Comparison of ENCODE assay signal across 21 mouse cellular contexts in genomic region chr6:137024541-137024940, GRCm38 (mm10).
DNase-seq lines count a peak whose midpoint lies in the region; ATAC-seq and TF ChIP-seq lines count a peak whose summit lies in the region.
"Had no signal": no experiment of that assay in that cellular context is flagged by ENCODE, and none has a peak within 500 bp of the region (broad histone marks: within the 10 kb centered on the region; RNA-seq: fewer than 3 reads in every experiment).

No protein-coding gene starts in this region.

- H3K27me3 ChIP-seq in lung, embryonic 14.5 days (ENCODE audit: insufficient read depth, low read length), result no peaks in the 10 kb centered on the region
- H3K27me3 ChIP-seq in lung, postnatal 0 days (replicated peaks; ENCODE audit: insufficient read depth, low read length), result no peaks in the 10 kb centered on the region
- no peaks in the 10 kb centered on the region for H3K27me3 ChIP-seq in intestine, embryonic 16.5 days (replicated peaks; ENCODE audit: control insufficient read depth, insufficient read depth, low read length)
- H3K27me3 ChIP-seq: embryonic facial prominence, embryonic 12.5 days; Patski had no signal

- no peak overlapping the region for H3K4me2 ChIP-seq in lung, embryonic 14.5 days
- H3K4me2 ChIP-seq in lung, postnatal 0 days (replicated peaks; ENCODE audit: low read depth, low read length), result no peak overlapping the region
- H3K4me2 ChIP-seq in intestine, embryonic 16.5 days (ENCODE audit: low read depth, low read length), result no peak overlapping the region
- H3K4me2 ChIP-seq: embryonic facial prominence, embryonic 12.5 days had no signal

- 53% methylated on average over 2 of the region's 2 CpGs for WGBS in lung, embryonic 14.5 days
- WGBS in lung, postnatal 0 days, result 49% methylated on average over 2 of the region's 2 CpGs
- 60% methylated on average over 2 of the region's 2 CpGs for WGBS in intestine, embryonic 16.5 days

- H3K4me1 ChIP-seq in lung, embryonic 14.5 days (ENCODE audit: insufficient read depth), result no peaks in the 10 kb centered on the region
- H3K4me1 ChIP-seq in lung, postnatal 0 days (ENCODE audit: insufficient read depth, low read depth, low read length), result no peaks in the 10 kb centered on the region
- peaks cover 5% of the 10 kb centered on the region for H3K4me1 ChIP-seq in intestine, embryonic 16.5 days (ENCODE audit: control insufficient read depth, insufficient read depth, low read length)
- H3K4me1 ChIP-seq: embryonic facial prominence, embryonic 10.5 days; embryonic facial prominence, embryonic 12.5 days had no signal

- no peaks in the 10 kb centered on the region for H3K9me3 ChIP-seq in lung, embryonic 14.5 days (ENCODE audit: low read depth, low read length)
- H3K9me3 ChIP-seq in lung, postnatal 0 days (ENCODE audit: low read length), result no peaks in the 10 kb centered on the region
- no peaks in the 10 kb centered on the region for H3K9me3 ChIP-seq in intestine, embryonic 16.5 days (ENCODE audit: control insufficient read depth, low read length)
- H3K9me3 ChIP-seq: embryonic facial prominence, embryonic 10.5 days; embryonic facial prominence, embryonic 12.5 days had no signal

- no peak overlapping the region for H3K9ac ChIP-seq in lung, embryonic 14.5 days
- H3K9ac ChIP-seq in lung, postnatal 0 days (replicated peaks; ENCODE audit: low read depth), result no peak overlapping the region
- no peak overlapping the region for H3K9ac ChIP-seq in intestine, embryonic 16.5 days (ENCODE audit: low read depth, low read length)
- H3K9ac ChIP-seq: embryonic facial prominence, embryonic 12.5 days had no signal

- no peak for ATAC-seq in lung, embryonic 14.5 days (ENCODE audit: insufficient read depth)
- ATAC-seq in lung, postnatal 0 days, result no peak
- peak; percentile 69; the same call in 1 of the 2 replicates for ATAC-seq in intestine, embryonic 16.5 days
- ATAC-seq: activated CD4-positive, CD25-positive, alpha-beta regulatory T cell, adult 4 months; CD4-positive, CD25-positive, alpha-beta regulatory T cell, adult 4 months; forebrain, embryonic 14.5 days; forebrain, embryonic 16.5 days had no signal

- no peak overlapping the region for H3K4me3 ChIP-seq in lung, embryonic 14.5 days (ENCODE audit: low read depth, low read length)
- H3K4me3 ChIP-seq in lung, postnatal 0 days (ENCODE audit: low read depth, low read length), result no peak overlapping the region
- H3K4me3 ChIP-seq in intestine, embryonic 16.5 days (ENCODE audit: low read length), result no peak overlapping the region
- H3K4me3 ChIP-seq: embryonic facial prominence, embryonic 10.5 days; embryonic facial prominence, embryonic 12.5 days had no signal

- TF ChIP-seq CTCF in lung, embryonic 14.5 days (IDR thresholded peaks at IDR 0.05; ENCODE audit: low read depth), result no peak
- no peak for TF ChIP-seq CTCF in lung, postnatal 0 days (IDR thresholded peaks at IDR 0.05)

- TF ChIP-seq EP300 in lung, postnatal 0 days (IDR thresholded peaks at IDR 0.05), result no peak

- DNase-seq in heart, adult 11 months, result peak; percentile 49
- no peak for DNase-seq in heart, adult 8-10 months (ENCODE audit: low spot score)
- DNase-seq in lung, embryonic 14.5 days, result peak; percentile 11
- DNase-seq in lung, postnatal 0 days (ENCODE audit: low spot score), result no peak
- DNase-seq: adrenal gland, adult 8-10 months; adrenal gland, postnatal 14 days; B cell, adult 2 months; cerebellum, adult 11-12 months; cerebellum, adult 2 months; cerebellum, adult 9-10 months; cerebellum, postnatal 10 days; cerebellum, postnatal 25 days had no signal

- no peaks in the 10 kb centered on the region for H3K36me3 ChIP-seq in lung, embryonic 14.5 days (ENCODE audit: insufficient read depth)
- no peaks in the 10 kb centered on the region for H3K36me3 ChIP-seq in lung, postnatal 0 days (ENCODE audit: insufficient read depth, low read length)
- no peaks in the 10 kb centered on the region for H3K36me3 ChIP-seq in intestine, embryonic 16.5 days (ENCODE audit: control insufficient read depth, insufficient read depth, low read length)
- H3K36me3 ChIP-seq: embryonic facial prominence, embryonic 10.5 days; embryonic facial prominence, embryonic 12.5 days; G1E had no signal

- H3K27ac ChIP-seq in lung, embryonic 14.5 days (ENCODE audit: low read depth), result no peak overlapping the region
- H3K27ac ChIP-seq in lung, postnatal 0 days (ENCODE audit: low read length), result no peak overlapping the region
- peak overlapping the region; percentile 45; the same call in 1 of the 2 replicates for H3K27ac ChIP-seq in intestine, embryonic 16.5 days (ENCODE audit: low read length)
- H3K27ac ChIP-seq: embryonic facial prominence, embryonic 10.5 days; embryonic facial prominence, embryonic 12.5 days had no signal

Comparison
In these comparisons a context has a peak if more than half of its experiments do, and no peak if none do; other contexts are left out.
1. DNase-seq: peak in heart, adult 11 months (single experiment) and lung, embryonic 14.5 days (single experiment); none in heart, adult 8-10 months (single experiment) and lung, postnatal 0 days (single experiment).